Mouse (Mus musculus) testis, postnatal 14 days (tissue): ENCODE measurements around the gene Thap4.

Experiments used
- DNase-seq: peaks from one replicate; pipeline ENCODE4 v3.0.0; 2021; ENCODE audit warnings: low spot score

Thap4 gene

DNA sequence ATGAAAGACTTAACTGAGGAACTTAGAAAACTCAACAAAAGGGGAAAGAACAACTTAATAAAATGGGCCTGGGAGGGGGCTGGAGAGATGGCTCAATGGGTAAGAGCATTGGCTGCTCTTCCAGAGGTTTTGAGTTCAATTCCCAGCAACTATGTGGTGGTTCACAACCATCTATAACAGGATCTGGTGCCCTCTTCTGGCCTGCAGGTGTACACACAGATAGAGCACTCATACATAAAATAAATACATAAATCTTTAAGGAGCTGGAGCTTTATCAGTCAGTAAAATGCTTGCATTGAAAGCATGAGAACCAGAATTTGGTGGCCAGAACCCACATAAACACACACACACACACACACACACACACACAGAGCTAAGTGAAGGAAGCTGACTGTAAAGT is 11.8 kb downstream of the Thap4 start:
- DNase-seq, result no peak

DNA sequence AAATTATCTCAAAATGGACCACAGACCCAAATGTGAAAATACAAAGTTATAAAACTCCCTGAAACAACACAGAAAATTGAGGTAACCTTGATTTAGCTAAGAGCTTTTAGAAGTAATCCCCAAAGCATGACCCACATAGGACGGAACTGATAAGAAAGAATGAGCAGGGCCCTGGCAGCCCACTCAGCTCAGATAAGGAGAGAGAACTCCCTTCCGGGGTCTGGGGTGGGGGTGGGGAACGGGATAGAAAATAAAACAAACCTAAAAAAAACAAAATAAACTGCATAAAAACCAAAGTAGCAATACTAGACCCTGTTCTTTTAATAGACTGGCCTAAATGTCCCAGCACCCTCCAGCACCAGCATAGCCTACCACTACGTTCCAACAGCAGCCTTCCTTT is 12.7 kb downstream of the Thap4 start:
- DNase-seq, result no peak

DNA sequence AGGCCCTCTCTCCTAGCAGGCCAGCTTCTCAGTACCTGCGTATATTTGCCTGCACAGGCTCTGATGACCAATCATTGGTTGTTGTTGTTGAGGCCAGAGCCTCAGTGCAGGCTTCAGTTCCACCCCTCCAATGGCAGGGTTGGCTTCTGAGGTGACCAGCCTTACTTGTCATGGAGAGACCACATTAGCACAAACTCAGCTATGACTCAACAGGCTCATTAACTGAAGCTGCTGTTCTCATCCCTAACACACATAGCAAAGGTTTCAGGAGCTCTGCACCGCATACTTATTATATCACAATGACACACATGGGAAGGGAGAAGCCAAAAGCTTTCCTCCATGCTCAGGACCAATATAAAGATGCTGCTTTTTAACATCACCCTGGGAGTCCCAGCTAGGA is 14.0 kb downstream of the Thap4 start:
- no peak for DNase-seq

DNA sequence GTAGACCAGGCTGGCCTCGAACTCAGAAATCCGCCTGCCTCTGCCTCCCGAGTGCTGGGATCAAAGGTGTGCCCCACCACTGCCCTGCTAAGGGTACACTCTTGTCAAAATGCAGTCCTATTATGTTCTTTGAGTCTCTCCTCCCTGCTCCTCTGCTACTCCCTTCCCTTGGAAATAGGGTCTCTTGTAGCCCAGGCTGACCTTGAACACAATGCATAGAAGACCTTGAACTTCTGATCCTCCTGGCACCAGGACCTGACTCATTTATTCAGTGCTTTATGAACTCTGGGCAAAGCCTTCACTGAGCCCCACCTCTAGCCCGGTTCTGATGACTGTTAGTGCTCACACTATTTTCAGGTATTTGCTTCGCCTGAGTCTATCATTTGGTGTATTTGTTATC is 17.0 kb downstream of the Thap4 start:
- no peak for DNase-seq

DNA sequence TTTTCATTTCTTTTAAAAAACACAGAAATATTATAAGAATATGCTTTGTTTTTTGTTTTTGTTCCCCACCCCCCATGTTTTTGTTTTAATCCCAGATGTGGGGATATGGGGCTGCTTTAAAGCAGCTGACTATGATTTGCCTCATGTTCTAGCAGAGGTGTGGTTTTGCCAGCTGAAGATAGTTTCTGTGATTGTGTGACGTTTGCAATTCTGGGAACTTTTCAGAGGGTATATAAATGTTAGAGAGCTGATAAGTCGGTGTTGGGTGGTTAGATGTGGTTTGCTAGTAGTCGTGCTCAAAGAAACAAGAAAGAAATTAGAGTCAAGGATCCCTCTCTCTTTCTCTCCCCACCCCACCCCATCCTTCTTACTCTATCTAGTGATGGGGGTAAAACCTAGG is 18.8 kb downstream of the Thap4 start:
- no peak for DNase-seq

DNA sequence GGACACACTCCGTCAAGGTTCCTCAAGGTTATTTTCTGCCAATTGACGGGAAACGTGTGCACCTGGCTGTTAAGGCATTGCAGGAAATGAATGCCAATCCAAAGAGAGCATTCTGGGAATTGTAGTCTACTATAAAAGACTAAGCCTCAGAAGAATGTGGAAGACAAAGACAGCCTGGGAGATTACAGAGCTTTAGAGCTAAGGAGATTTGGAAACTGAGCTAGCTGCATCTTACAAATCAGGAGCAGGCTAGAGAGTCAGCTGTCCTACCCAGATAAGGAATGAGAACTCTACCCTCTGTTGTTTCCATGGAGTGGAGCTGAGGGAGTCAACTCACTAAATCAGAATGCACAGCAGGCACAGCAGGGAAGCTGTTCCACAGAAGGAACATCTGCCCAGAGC is 22.8 kb downstream of the Thap4 start:
- no peak for DNase-seq

DNA sequence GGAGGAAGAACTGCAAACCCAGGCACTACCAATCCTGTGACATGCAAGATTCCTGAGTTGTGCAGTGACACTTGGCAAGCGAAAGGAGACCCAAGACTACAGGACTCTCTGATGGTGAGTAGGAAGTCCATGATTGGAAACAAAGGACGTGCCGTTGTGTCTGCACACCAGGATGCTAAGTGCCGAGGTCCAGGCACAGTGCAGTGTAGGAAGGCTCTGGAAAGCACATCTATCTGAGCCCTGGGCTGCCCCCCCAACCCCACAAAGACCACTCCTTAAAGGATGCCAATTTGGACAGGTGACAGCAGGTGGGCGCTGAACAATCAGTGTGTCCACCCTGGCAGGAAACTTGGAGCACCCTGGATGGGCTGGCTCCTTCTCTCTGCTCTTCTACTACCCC is 23.6 kb downstream of the Thap4 start:
- no peak for DNase-seq

DNA sequence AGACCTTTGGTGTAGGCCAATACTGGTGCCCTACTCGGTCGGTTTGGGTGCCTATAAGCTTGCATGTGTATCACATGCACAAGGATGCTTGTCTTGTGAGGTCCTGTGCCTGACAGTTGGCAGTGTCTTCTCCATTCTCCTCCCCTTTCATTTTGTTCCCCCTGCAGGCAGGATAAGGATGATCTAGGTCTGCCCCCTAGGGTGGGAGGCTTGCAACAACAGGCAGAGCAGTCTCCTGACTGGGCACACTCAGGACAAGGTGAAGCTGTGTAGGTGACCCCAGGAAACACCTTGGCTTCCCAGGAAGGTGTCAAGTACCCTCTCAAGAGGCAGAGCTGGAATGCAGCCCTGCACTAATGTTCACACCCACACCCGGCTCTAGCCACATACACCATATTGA is 27.7 kb downstream of the Thap4 start:
- DNase-seq, result no peak

DNA sequence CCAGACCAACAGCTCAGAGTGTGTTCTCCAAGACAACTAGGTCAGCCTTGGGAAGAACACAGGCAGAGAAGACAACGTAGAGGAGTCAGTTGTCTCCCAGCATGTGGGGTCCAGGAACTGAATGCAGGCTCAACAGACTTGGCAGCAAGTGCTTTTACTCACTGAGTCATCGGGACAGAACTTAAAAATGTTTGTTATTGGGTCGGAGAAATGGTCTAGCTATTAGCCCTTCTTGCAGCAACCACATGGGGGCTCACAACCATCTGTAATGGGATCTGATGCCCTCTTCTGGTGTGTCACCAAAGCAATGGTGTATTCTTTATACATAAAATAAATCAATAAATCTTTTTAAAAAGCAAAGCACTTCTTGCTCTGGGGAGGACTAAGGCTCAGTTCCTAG is 28.5 kb downstream of the Thap4 start:
- DNase-seq, result no peak

DNA sequence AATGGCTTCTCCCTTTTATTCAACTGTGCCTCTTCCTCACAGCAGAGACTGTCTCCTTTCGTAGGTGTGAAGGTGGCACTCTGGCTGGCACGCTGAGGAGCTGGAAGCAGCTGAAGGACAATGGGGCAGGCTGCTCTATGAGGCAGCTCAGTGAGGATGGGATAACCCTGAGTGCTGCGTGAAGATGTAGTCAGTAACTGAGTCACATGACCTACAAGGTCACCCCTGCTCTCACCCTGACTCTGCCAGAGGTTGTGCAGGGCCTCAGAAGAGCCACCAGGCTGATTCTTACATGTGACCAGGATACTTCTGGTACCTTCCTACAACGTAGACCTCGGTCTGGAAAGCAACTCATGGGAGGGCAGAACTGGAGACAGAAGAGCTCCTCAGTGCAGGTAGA is 29.0 kb downstream of the Thap4 start:
- no peak for DNase-seq

DNA sequence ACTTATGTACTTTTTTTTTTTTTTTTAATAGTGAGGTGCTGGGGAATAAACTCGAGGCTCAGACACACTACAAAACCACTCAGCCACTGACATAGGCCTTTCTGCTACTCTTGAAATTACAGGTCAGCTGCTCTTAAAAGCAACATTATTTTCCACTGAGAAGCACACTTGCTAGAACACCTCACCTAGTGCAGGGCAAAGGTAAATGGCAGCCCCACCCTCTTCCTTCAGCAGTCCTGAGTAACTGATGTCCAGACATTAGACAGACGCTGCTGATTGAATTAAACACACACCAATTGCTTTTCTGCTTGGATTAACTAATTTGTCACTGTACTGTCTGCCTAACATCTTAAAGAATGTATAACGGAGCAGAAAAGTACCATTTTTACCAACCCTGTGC is 30.0 kb downstream of the Thap4 start:
- DNase-seq, result no peak

DNA sequence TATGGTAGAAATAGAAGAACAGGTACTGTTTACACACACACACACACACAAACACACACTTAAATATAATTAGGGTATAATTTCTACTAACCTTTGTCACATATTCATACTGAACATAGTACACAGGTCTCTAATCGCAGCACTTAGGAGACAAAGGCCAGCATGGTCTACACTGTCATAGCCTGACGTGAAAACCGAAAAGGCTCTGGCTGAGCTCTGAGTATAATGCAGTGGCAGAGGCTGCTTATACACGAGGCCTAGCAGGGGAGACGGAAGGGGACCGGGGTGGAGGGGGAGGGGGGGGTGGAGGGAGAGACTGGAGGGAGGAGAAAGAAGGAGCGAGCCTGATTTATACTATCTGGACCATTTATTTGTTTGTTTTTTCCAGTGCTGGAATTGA is 33.1 kb downstream of the Thap4 start:
- DNase-seq, result no peak

DNA sequence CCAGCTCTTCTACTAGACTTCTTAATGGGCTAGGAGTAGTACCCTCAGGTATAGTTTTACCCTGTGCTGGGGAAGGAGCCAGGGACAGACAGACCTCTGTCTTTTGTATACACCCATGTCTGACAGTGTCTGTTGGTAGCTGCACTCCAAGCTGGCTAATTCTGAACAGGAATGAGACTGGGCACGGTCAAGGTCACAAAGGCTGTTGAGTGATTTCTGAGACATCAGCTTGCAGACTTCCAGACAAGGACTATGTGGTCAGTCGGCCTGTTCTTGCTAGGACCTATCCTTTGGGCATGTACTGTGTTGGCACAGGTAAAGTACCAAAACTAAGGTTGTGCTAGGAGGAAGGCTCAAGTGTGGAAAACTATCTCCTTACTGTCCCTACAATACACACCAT is 38.5 kb downstream of the Thap4 start:
- no peak for DNase-seq

DNA sequence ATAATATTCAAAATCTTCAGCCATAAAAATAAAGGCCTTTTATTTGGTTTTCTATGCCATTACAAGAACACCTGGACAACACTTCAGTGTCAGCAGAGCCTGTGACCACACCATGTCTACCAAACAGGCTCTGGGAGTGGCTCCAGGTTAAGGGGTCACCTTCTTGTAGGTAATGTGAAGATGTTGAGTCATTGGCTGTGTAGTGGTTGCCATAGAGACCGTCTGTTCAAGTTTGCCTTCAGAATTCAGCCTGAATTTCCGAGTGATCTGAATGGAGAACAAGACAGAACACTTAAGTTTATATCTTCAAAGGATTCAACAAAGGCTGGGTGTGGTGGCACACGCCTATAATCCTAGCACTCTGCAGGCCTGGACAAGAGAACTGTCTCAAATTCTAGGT is 49.3 kb downstream of the Thap4 start:
- no peak for DNase-seq

DNA sequence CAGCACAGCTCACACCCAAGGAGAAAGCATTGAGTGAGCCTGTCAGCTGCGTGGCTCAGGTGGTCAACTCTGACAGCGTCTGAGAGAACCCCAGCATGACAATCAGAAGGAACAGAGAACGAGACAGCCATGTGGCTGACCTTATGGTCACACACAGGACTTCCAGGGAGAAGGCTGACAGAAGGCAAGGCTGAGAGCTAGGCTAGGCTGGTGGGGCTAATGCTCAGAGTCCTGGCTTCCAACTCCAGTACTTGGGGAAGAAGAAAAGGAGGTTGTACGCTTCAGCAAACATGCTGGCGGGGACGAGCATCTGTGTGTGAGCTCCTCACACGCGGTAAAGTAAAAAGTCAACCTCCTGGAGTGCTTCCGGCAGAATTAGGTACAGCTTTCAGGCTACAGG is 50.3 kb downstream of the Thap4 start:
- DNase-seq, result no peak

DNA sequence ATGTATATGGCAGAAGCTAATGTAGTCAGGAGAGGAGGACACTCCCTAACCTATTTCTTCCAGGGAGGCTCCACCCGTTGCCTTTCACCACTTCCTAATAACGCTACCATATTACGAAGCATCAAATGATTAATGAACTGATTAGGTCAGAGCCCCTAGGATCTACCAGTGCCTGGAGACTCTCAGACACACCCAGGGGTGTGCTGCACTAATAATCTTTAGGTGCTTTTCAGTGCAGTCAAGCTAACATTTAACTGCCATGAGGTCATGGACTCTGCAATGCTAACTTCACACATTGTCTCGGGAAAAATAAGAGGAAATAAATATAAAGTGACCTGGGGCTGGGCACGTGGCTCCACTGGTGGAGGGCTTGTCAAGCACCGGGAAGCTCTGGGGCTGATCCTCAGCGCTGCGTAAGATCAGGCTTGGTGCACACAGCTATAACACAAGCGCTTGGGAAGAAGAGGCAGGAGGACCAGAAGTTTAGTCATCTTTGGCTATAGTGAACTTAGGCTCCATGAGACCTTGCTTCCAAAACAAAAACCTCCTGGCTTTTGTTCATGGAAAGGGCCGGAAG is 51.1 kb downstream of the Thap4 start:
- DNase-seq, result no peak

DNA sequence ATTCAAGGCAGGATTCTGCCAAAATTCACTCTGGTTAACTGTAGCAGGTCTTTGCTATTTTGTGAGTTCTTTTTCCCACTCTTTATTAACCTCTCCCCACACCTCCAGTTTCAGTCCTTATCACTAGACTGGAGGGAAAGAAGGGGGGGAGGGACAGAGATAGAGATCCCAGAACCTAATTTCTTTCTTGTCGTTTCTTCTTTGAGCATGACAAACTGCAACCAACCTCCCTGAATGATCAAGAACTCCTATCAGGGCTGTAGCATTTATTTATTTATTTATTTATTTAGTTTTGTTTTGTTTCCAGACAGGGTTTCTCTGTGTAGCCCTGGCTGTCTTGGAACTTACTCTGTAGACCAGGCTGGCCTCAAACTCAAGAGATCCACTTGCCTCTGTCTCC is 52.6 kb downstream of the Thap4 start:
- DNase-seq, result no peak

DNA sequence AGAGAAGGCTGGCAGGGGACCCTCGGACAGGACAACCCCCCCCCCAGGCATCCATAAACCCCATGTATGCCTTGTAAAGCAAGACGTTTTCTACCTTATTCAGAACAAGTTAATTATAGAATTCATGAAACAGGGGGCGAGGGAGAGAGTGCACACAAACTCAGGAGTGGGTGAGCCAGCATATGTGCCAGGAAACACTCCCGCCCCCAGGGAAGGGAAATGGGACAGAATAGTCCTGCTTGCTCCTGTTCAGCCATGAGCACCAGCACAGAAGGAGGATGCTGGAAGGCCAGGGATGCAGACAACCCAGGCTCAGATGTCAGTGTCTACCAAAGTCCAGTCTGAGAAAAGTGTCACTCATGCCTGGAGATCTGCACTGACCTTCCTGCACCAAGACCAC is 55.5 kb downstream of the Thap4 start:
- no peak for DNase-seq

DNA sequence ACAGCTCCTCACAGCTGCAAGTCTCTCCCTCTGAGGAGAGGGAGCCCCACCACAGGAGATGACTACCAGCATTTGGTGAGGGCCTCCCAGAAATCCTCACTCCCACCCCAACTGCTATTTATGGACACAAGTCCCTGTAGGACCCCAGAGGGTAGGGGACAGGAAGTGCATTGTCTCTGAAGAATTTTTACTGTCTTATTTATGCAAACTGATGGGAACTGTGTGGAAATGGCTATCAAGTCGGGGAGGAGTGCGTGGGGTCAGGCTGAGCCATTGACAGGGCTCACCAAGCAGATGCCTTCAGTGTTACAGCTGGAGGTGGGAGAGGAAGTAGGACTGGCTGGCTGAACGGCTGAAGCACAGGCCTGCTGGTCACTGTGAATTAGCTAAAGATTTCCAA is 57.3 kb downstream of the Thap4 start:
- no peak for DNase-seq

DNA sequence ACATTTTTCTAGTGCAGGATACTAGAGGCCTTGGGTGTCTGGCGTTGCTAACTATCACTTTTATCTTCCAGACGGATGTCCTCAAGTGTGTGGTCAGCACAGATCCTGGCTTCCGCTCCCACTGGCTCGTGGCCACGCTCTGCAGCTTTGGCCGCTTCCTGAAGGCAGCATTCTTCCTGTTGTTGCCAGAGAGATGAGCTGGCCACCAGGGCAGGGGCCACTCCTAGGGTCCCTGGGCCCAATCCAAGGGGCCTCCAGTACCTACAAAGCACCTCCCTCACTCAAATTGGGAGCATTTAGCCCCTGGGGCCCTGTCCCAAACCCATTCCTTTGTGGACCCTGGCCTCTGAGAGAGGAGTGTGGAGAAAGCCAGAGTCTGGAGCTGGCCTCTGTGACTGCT is 59.7 kb downstream of the Thap4 start:
- peak; percentile 56 for DNase-seq

DNA sequence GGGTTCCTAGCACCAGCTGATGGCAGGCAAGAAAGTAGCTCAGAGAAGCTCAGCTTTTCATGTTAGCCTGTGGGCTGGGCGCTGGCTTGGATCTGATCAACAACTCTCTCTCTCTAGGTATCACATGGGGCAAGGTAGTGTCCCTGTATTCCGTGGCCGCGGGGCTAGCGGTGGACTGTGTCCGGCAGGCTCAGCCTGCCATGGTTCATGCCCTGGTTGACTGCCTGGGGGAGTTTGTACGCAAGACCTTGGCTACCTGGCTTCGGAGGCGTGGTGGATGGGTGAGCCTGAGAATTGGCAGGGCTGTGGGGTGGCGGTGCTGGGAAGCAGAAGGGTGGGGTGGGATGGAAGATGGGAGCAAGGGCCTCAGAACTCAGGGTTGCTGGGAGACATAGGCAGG is 60.7 kb downstream of the Thap4 start:
- DNase-seq, result no peak

DNA sequence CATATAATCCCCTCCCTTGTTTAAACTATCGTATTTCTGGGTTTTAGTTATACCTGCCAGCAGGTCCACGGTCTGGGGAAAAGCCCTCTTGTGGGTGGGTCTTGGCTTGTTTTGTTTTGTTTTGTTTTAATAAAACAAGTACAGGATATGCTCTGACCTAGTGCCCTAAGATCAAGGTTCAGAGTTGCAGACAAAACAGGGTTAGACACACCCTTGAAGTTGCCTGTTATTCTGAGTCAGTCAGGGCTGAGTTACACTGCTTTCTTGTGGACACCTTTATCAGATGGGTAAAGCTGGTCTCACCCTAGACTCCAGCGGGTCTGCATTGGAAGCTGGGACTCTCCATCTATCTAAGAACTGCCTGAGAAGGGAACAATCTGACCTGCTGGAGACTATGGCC is 61.2 kb downstream of the Thap4 start:
- no peak for DNase-seq

DNA sequence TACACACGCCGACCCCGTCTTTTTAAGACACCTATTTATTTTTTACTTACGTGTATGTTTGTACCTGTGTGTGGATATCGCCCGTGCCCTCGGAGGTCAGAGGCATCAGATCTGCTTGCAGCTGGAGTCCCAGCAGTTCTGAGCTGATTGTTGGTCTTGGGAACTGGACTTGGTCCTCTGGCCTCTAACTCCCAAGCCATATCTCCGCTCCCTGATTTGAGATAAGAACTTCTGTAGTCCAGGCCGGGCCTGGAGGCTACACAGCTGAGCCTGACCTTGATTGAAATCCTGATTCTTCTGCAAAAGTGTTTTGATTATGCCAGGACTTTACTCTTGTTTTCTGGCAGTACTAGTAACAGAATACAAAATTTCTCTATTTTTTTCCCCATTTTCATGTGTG is 61.9 kb downstream of the Thap4 start:
- no peak for DNase-seq

DNA sequence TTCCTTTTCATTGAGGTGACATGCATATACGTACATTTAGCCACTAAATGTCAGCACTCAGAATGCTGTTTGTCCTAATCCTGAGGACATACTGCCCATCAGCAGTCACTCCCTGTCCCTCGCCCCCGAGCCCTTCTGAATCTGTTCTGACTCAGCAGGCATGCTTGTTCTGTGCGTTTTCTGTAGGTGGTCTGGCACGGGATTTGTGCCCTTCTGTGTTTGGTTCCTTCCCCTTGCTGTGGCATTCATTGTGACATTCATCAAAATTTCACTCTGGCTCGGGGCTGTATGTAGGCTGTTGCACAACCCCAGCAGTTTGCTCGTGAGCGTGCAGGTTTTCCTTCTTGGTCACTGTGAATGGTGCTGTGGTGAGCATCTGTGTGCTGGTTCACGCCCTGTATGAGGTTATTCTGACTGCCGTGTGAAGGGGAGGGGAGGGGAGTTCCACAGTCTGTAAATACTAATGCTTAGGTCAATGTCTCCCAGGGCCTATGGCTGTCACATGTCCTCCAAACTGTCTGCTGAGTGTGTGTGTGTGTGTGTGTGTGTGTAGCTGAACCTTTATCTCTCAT is 62.8 kb downstream of the Thap4 start:
- DNase-seq, result no peak

DNA sequence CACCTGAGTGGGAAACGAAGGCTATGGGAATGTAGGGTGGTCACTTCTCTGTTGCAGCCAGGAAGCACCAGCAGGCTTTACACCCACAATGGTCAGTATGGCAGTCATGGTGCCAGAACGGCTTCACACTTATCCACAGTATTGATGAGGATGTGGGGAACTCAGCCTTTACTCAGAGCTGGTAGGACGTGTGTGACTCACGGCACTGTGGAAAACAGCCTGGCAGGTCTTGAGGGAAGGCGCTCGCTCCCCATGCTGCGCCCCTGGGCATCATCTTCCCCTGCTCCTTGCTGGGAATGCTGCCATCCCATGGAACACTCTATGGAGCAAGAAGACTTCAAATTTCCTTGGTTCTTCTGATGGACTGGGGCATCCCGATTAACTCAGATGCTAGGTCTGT is 63.6 kb downstream of the Thap4 start:
- no peak for DNase-seq
